In the genomic region with DNA sequence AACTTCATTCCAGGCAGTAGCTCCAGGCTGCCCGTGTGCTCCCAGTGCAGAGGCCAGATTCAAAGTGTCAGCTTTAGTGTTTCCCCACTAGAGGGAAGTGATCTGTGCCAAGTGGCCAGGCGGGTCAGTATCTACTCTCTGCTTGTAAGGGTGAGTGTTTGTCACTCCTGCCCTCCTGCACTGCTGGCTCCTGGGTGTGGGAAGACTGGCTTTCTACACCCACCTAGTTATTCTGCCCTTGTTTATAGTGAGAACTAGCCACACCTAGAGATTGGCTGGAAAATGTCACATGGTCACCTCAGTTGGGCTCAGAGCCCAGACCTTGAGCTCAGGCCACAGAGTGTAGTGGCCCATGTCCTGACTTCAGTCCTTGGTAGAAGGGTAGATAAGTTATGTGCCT, we compare ENCODE assay signal across 9 mouse cellular contexts. TPM values are rescaled to one million over a fixed set of nuclear protein-coding genes. Genes with fewer than 3 reads are reported as not detected.
DNase-seq lines count a peak whose midpoint lies in the region; ATAC-seq lines count a peak whose summit lies in the region.
"Had no signal": no experiment of that assay in that cellular context is flagged by ENCODE, and none has a peak within 500 bp of the region (broad histone marks: within the 10 kb centered on the region; RNA-seq: fewer than 3 reads in every experiment).

No protein-coding gene starts in this region.

- no peaks in the 10 kb centered on the region for H3K27me3 ChIP-seq in hindbrain, embryonic 13.5 days
- H3K27me3 ChIP-seq in hindbrain, embryonic 10.5 days (ENCODE audit: insufficient read depth, poor library complexity, severe bottlenecking): no peaks in the 10 kb centered on the region
- no peaks in the 10 kb centered on the region for H3K27me3 ChIP-seq in heart, embryonic 12.5 days (replicated peaks)
- H3K27me3 ChIP-seq in liver, embryonic 16.5 days (ENCODE audit: control insufficient read depth, insufficient read depth, low read depth, low read length): no peaks in the 10 kb centered on the region

- peaks cover 41% of the 10 kb centered on the region for H3K36me3 ChIP-seq in hindbrain, embryonic 13.5 days
- peaks cover 55% of the 10 kb centered on the region for H3K36me3 ChIP-seq in hindbrain, embryonic 10.5 days
- peaks cover 45% of the 10 kb centered on the region for H3K36me3 ChIP-seq in heart, embryonic 12.5 days
- H3K36me3 ChIP-seq in liver, embryonic 16.5 days (ENCODE audit: control insufficient read depth, insufficient read depth): peaks cover 9% of the 10 kb centered on the region

- DNase-seq in hindbrain, embryonic 10.5 days (ENCODE audit: low spot score): no peak
- DNase-seq in ZHBTc4 (ENCODE audit: low read depth, low spot score): peak; percentile 23
- DNase-seq in natural killer cell, adult 2 months (ENCODE audit: low spot score in 2 of 2): no peak
- no peak for DNase-seq in frontal cortex, postnatal 36 days (ENCODE audit: low spot score in 2 of 2)

- H3K9ac ChIP-seq in hindbrain, embryonic 13.5 days: no peak overlapping the region
- 0 out of 2 replicates have a peak overlapping the region, but pooled peaks have one; percentile 2 for H3K9ac ChIP-seq in heart, embryonic 12.5 days
- H3K9ac ChIP-seq in liver, embryonic 16.5 days (ENCODE audit: low read depth, low read length): no peak overlapping the region

- no peak for ATAC-seq in hindbrain, embryonic 13.5 days (ENCODE audit: low FRiP score)
- peak; percentile 84 for ATAC-seq in heart, embryonic 12.5 days (ENCODE audit: insufficient number of reproducible peaks, low FRiP score)
- peak; percentile 61 for ATAC-seq in liver, embryonic 16.5 days (ENCODE audit: low read depth)
- ATAC-seq in activated CD4-positive, CD25-positive, alpha-beta regulatory T cell, adult 4 months: no peak

- H3K4me2 ChIP-seq in hindbrain, embryonic 13.5 days: 0 out of 2 replicates have a peak overlapping the region, but pooled peaks have one; percentile 86
- H3K4me2 ChIP-seq in heart, embryonic 12.5 days: peak overlapping the region; percentile 64
- peak overlapping the region; percentile 53; the same call in 1 of the 2 replicates for H3K4me2 ChIP-seq in liver, embryonic 16.5 days (ENCODE audit: low read depth, low read length)

- WGBS in hindbrain, embryonic 13.5 days: 73% methylated on average over 2 of the region's 2 CpGs
- 84% methylated on average over 2 of the region's 2 CpGs for WGBS in hindbrain, embryonic 10.5 days
- WGBS in heart, embryonic 12.5 days: 35% methylated on average over 2 of the region's 2 CpGs
- 76% methylated on average over 2 of the region's 2 CpGs for WGBS in liver, embryonic 16.5 days (ENCODE audit: insufficient replicate concordance)

- H3K4me1 ChIP-seq in hindbrain, embryonic 13.5 days (replicated peaks): peaks cover 24% of the 10 kb centered on the region
- H3K4me1 ChIP-seq in hindbrain, embryonic 10.5 days (replicated peaks): peaks cover 17% of the 10 kb centered on the region
- peaks cover 21% of the 10 kb centered on the region for H3K4me1 ChIP-seq in heart, embryonic 12.5 days (replicated peaks)
- peaks cover 21% of the 10 kb centered on the region for H3K4me1 ChIP-seq in liver, embryonic 16.5 days (ENCODE audit: control insufficient read depth, low read depth, low read length)

- no peak overlapping the region; the same call in 1 of the 2 replicates for H3K27ac ChIP-seq in hindbrain, embryonic 13.5 days
- no peak overlapping the region for H3K27ac ChIP-seq in hindbrain, embryonic 10.5 days
- peak overlapping the region; percentile 79 for H3K27ac ChIP-seq in heart, embryonic 12.5 days (ENCODE audit: poor library complexity, severe bottlenecking)
- H3K27ac ChIP-seq in liver, embryonic 16.5 days (ENCODE audit: low read length): no peak overlapping the region

- H3K4me3 ChIP-seq in hindbrain, embryonic 13.5 days: peak overlapping the region; percentile 1; the same call in 1 of the 2 replicates
- no peak overlapping the region for H3K4me3 ChIP-seq in hindbrain, embryonic 10.5 days
- peak overlapping the region; percentile 37 for H3K4me3 ChIP-seq in heart, embryonic 12.5 days
- peak overlapping the region; percentile 56; the same call in 1 of the 2 replicates for H3K4me3 ChIP-seq in liver, embryonic 16.5 days (ENCODE audit: low read depth, low read length)

- no peaks in the 10 kb centered on the region for H3K9me3 ChIP-seq in hindbrain, embryonic 13.5 days
- peaks cover 7% of the 10 kb centered on the region for H3K9me3 ChIP-seq in hindbrain, embryonic 10.5 days
- H3K9me3 ChIP-seq in heart, embryonic 12.5 days (replicated peaks): peaks cover 6% of the 10 kb centered on the region; the same call in 1 of the 2 replicates
- H3K9me3 ChIP-seq in liver, embryonic 16.5 days (replicated peaks; ENCODE audit: control insufficient read depth, low read length): no peaks in the 10 kb centered on the region
- H3K9me3 ChIP-seq: G1E had no signal

RNA-seq across cellular contexts. Expression of a gene that starts 2.5 kb away (rescaled TPM):
- 57.9 and 59.0 TPM in 2 replicates for polyA plus RNA-seq in hindbrain, embryonic 13.5 days (2015; fragmentation: Nextera tagmentation; extraction: Ambion mirVana)
- polyA plus RNA-seq in hindbrain, embryonic 10.5 days (2016; fragmentation: Nextera tagmentation; extraction: Ambion mirVana): 35.7 and 48.5 TPM in 2 replicates
- polyA plus RNA-seq in heart, embryonic 12.5 days (2016; fragmentation: Nextera tagmentation; extraction: Ambion mirVana): 45.9 and 46.5 TPM in 2 replicates
- 32.9 and 33.8 TPM in 2 replicates for polyA plus RNA-seq in liver, embryonic 16.5 days (2015; fragmentation: Nextera tagmentation; extraction: Ambion mirVana)
- polyA plus RNA-seq in activated CD4-positive, CD25-positive, alpha-beta regulatory T cell, adult 4 months (2017; shearing (Covaris generic)): 10 to 100 TPM; 36.5 to 43.2 TPM

RNA-seq across cellular contexts. Expression of a gene that starts 33.5 kb away (rescaled TPM):
- polyA plus RNA-seq in hindbrain, embryonic 13.5 days (2015; fragmentation: Nextera tagmentation; extraction: Ambion mirVana): 97.7 and 99.4 TPM in 2 replicates
- 99.6 and 102 TPM in 2 replicates for polyA plus RNA-seq in hindbrain, embryonic 10.5 days (2016; fragmentation: Nextera tagmentation; extraction: Ambion mirVana)
- polyA plus RNA-seq in heart, embryonic 12.5 days (2016; fragmentation: Nextera tagmentation; extraction: Ambion mirVana): 75.3 and 75.6 TPM in 2 replicates
- 22.0 and 24.5 TPM in 2 replicates for polyA plus RNA-seq in liver, embryonic 16.5 days (2015; fragmentation: Nextera tagmentation; extraction: Ambion mirVana)
- 10 to 100 TPM; 43.2 to 46.4 TPM for polyA plus RNA-seq in activated CD4-positive, CD25-positive, alpha-beta regulatory T cell, adult 4 months (2017; shearing (Covaris generic))

RNA-seq across cellular contexts. Expression of a gene that starts 55.9 kb away (rescaled TPM):
- 212 and 215 TPM in 2 replicates for polyA plus RNA-seq in hindbrain, embryonic 13.5 days (2015; fragmentation: Nextera tagmentation; extraction: Ambion mirVana)
- 112 and 147 TPM in 2 replicates for polyA plus RNA-seq in hindbrain, embryonic 10.5 days (2016; fragmentation: Nextera tagmentation; extraction: Ambion mirVana)
- 18.4 and 20.0 TPM in 2 replicates for polyA plus RNA-seq in heart, embryonic 12.5 days (2016; fragmentation: Nextera tagmentation; extraction: Ambion mirVana)
- polyA plus RNA-seq in liver, embryonic 16.5 days (2015; fragmentation: Nextera tagmentation; extraction: Ambion mirVana): 0.42 and 0.54 TPM in 2 replicates
- polyA plus RNA-seq in activated CD4-positive, CD25-positive, alpha-beta regulatory T cell, adult 4 months (2017; shearing (Covaris generic)): 100 to 1,000 TPM in 1 of 2 experiments, 10 to 100 TPM in 1; 95.9 to 102 TPM

Comparison
In these comparisons a context has a peak if more than half of its experiments do, and no peak if none do; other contexts are left out.
1. ATAC-seq: peak in heart, embryonic 12.5 days (single experiment) and liver, embryonic 16.5 days (single experiment); none in hindbrain, embryonic 13.5 days (single experiment) and activated CD4-positive, CD25-positive, alpha-beta regulatory T cell, adult 4 months (single experiment).
2. RNA of a gene that starts 55.9 kb away (polyA plus RNA-seq): 212 to 215 TPM in hindbrain, embryonic 13.5 days, 112 to 147 TPM in hindbrain, embryonic 10.5 days, 95.9 to 102 TPM in activated CD4-positive, CD25-positive, alpha-beta regulatory T cell, adult 4 months and 18.4 to 20.0 TPM in heart, embryonic 12.5 days; 0.42 to 0.54 TPM in liver, embryonic 16.5 days; every median in the first group is over 10 times any median in the second.
3. Peak in every context shown above with its lines, with median percentiles within 50 percentile points of each other: H3K4me2 ChIP-seq.